Mouse (Mus musculus): ENCODE measurements at regions not wholly inside any gene's neighbourhood (a gene's known extent, or its start where the extent isn't known, plus 50 kb on each side); places are given as distances from the start of the nearest gene placed in this dataset.

GRCm38 (mm10) chr5:101288358-101288757, 376.4 kb downstream of the Nkx6-1 start:
- DNase-seq, result peak; percentile 8

- DNase-seq, result no peak
These were observed 378.9 kb downstream of the Nkx6-1 start for GRCm38 (mm10) chr5:101285941-101286340.

DNA sequence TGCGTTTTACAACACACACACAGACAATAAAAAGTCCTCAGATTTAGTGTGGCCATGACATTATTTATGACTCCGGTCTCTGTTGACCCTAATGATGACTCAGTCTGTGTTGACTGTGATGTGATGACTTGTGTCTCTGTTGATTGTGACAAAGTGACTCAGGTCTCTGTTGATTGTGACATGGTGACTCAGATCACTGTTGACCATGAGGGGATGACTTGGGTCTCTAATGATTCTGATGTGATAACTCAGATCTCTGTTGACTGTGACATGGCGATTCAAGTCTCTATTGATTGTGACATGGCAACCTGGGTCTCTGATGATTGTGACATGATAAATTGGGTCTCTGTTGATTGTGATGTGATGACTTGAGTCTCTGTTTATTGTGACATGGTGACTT, 405.0 kb downstream of the Gpat3 start:
- DNase-seq, result no peak

- no peak for DNase-seq
These were observed 397.1 kb downstream of the Gpat3 start for GRCm38 (mm10) chr5:101242651-101243050.

GRCm38 (mm10) chr5:101239298-101240118, 394.0 kb downstream of the Gpat3 start:
- peak; percentile 15 for DNase-seq

- DNase-seq, result no peak
These were observed 390.7 kb downstream of the Gpat3 start for GRCm38 (mm10) chr5:101236163-101236693.

GRCm38 (mm10) chr5:101222390-101222789, 376.9 kb downstream of the Gpat3 start:
- DNase-seq, result no peak

DNA sequence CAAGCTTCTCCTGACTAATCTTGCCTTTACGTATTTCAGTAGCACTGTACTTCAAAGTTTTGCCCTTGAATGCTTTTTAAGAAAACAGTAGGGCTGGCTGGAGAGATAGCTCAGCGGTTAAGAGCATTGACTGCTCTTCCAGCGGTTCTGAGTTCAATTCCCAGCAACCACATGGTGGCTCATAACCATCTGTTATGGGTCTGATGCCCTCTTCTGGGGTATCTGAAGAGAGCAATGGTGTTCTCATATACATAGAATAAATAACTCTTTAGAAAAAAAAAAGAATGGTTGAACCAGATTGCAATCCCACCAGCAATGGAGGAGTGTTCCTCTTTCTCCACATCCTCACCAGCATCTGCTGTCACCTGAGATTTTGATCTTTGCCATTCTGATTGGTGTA, 372.6 kb downstream of the Gpat3 start:
- no peak for DNase-seq

DNA sequence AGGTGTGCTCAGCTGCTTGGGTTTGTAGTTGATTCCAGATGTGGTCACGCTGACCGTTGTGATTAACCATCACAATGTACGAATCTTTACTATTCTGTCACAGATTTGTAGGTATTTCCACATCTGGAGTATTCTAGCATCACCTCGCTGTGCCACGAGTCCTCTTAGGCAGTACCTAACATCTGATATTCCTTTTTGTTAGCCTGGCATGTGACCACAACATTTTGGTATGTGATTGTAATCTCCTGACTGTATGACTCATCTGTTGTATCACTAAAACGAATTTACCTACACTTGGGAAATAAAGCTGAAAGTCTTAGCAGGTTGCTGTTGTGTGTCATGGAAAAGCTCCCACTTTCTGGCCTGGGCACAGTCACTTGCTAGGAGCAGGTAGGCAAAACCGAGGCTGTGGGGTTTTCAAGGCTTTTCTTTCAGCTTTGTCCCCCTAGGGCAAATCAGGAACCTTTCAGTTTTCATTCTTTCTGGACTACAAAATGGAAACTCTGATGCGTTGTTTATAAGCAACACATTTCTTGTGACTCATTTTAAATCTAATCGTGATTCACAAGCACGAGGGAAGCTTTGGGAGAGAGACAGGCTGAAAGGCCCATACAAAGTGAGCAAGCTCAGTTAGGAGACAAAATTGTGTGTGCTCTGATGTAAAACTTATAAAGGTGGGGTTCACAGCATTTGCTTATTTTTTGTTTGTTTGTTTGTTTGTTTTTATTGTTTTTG, 371.5 kb downstream of the Gpat3 start:
- no peak for DNase-seq

DNA sequence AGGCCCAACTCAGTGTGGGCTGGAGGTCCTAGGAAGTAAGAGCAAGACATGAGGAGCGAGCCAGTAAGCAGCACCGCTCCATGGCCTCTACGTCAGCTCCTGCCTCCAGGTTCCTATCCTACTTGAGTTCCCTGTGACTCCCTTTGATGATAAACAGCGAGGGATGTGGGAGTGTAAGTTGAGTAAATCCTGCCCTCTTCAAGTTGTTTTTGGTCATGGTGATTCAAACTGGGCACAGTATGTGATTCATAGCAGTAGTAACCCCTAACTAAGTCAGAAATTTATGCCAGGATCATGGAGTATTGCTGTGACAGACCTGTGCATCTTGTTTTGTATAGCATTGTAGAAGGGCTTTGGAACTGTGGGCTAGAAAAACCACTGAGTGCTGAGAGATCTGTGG, 366.5 kb downstream of the Gpat3 start:
- DNase-seq, result no peak

DNA sequence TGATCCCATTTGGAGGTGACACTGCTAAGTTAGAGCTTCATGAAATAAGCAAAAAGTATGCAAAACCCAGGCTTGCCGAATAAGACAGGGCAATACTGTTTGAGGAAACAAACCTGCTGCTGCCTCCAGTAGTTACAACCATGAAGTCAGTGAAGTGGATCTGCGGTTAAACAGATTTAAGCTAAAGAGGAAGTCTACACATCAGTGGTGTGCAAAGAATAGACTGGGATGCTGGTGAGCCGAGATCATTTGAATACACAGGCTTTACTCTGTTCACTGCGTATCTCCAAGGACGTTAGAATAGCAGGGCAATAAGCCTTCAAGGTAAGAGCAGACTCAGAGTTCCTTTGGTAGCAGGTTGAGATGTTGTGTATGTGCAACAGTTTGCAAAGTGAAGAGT, 362.6 kb downstream of the Gpat3 start:
- no peak for DNase-seq

GRCm38 (mm10) chr5:101195501-101195900, 350.0 kb downstream of the Gpat3 start:
- DNase-seq, result no peak

- no peak for DNase-seq
These were observed 345.5 kb downstream of the Gpat3 start for GRCm38 (mm10) chr5:101190976-101191375.

- no peak for DNase-seq
These were observed 327.7 kb downstream of the Gpat3 start for GRCm38 (mm10) chr5:101173183-101173582.

GRCm38 (mm10) chr5:101172782-101173181, 327.3 kb downstream of the Gpat3 start:
- no peak for DNase-seq

GRCm38 (mm10) chr5:101169074-101169473, 323.6 kb downstream of the Gpat3 start:
- no peak for DNase-seq

DNA sequence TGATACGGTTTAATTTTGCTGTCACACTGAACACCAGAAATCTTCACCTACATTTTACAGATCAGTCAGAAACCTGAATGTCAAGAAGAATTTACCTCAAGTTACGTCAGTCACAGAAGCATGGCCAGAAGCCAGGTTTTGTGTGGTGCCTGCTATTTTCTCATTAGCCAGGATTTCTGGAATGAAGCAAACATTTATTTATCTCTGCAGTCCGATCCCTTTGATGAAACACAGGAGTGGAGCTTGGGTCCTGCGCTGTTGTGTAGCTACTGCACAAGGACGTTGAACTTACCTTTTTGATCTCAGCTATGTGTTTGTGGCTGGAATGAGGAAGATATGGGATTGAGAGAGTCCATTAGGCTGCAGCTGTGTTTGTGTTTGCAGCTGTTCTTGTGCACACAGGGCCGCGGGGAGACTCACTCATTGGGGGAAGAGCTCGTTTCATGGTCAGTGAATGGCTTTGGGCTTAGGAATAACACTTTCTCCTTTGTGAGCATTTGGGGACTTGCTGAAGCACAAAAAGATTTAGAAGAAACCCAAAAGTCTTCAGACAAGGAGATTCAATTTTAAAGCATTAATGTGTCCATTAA, 318.2 kb downstream of the Gpat3 start:
- DNase-seq, result no peak

- DNase-seq, result no peak
These were observed 317.6 kb downstream of the Gpat3 start for GRCm38 (mm10) chr5:101163112-101163511.

- DNase-seq, result no peak
These were observed 311.9 kb downstream of the Gpat3 start for GRCm38 (mm10) chr5:101157416-101157815.

GRCm38 (mm10) chr5:101146345-101146744, 300.8 kb downstream of the Gpat3 start:
- no peak for DNase-seq

- DNase-seq, result no peak
These were observed 279.5 kb downstream of the Gpat3 start for GRCm38 (mm10) chr5:101124941-101125453.

GRCm38 (mm10) chr5:101122914-101123313, 277.4 kb downstream of the Gpat3 start:
- DNase-seq, result no peak

DNA sequence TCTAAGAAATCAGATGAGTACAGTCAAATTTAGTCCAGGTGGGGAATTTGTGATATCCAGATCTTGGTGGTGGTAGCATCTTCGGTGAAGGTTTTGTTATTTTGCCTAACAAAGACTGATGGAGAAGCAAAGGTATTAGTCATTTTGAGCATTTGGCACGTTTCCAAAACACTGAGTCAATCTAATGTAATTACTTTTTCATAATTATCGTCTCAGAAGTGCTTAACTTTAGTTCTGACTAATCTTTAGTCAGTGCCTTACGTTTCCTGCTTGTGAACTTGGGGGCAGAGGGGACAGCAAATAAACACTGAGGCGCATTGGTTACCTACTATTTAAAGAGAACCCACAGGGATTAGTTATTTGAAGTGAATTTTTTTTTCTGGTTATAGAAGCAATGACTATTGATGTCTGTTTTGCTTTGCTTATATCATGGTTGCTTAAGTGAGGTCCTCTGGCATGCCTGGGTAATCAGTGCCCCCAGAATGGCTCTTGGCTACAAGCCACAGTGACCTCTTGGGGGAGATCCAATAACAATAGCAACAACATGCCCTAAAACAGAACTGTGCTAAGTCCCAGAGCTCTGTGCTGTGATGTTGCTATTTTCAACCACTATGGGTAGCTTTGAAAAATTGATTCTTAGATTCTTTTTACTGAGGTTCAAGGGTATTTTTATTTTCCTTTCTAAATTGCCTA, 275.1 kb downstream of the Gpat3 start:
- DNase-seq, result no peak

Data from thymus, postnatal 14 days (tissue).